Mouse (Mus musculus) stomach, embryonic 16.5 days (tissue): ENCODE measurements around the gene Vps9d1. TPM values are rescaled to one million over a fixed set of nuclear protein-coding genes. Genes with fewer than 3 reads are reported as not detected.
"Not testable (repeated sequence)": the region's sequence is repeated elsewhere in the genome, so short reads cannot be mapped to it uniquely, and the experiment has no call there.

Experiments
- ATAC-seq: fragments of 200-750 bp; cut with Nextera tagmentation; 2 replicates; pipeline ENCODE4 v1.8.0; 2017; ENCODE audit warnings: moderate number of reproducible peaks, moderate TSS enrichment; ENCODE audit not compliant: insufficient read depth, low FRiP score
- H3K27ac ChIP-seq: fragments of 300-500 bp; sonication (generic); 2 replicates; pipeline ENCODE4 v1.5.1; 2014; ENCODE audit warnings: low read length
- H3K27me3 ChIP-seq: fragments of 300-500 bp; sonication (generic); 2 replicates; pipeline ENCODE4 v1.6.1; 2014; ENCODE audit warnings: low read length, control low read depth, mixed read lengths; ENCODE audit not compliant: control insufficient read depth, insufficient read depth
- H3K36me3 ChIP-seq: fragments of 300-500 bp; sonication (generic); 2 replicates; pipeline ENCODE4 v1.6.1; 2014; ENCODE audit warnings: low read length; ENCODE audit not compliant: control insufficient read depth, insufficient read depth
- H3K4me1 ChIP-seq: fragments of 300-500 bp; sonication (generic); 2 replicates; pipeline ENCODE4 v1.6.1; 2014; ENCODE audit warnings: low read length, control low read depth, mixed read lengths; ENCODE audit not compliant: control insufficient read depth, insufficient read depth
- H3K4me2 ChIP-seq: fragments of 300-500 bp; sonication (generic); 2 replicates; pipeline ENCODE4 v1.6.1; 2014; ENCODE audit warnings: low read depth, low read length, mixed read lengths
- H3K4me3 ChIP-seq: fragments of 300-500 bp; sonication (generic); replicated peaks from 2 replicates; pipeline ENCODE4 v1.5.1; 2014; ENCODE audit warnings: mild to moderate bottlenecking, low read length
- H3K9ac ChIP-seq: fragments of 300-500 bp; sonication (generic); 2 replicates; pipeline ENCODE4 v1.6.1; 2014; ENCODE audit warnings: low read length
- H3K9me3 ChIP-seq: fragments of 300-500 bp; sonication (generic); replicated peaks from 2 replicates; pipeline ENCODE4 v1.6.1; 2016; ENCODE audit warnings: low read length, control low read depth; ENCODE audit not compliant: control insufficient read depth
- WGBS: fragments of 180-500 bp; shearing (Covaris S2); extraction: QIAGEN DNeasy Blood & Tissue Kit; methylation state at CpG from one replicate; pipeline ENCODE4 v1.1.7; 2014; 5-methylcytosine and 5-hydroxymethylcytosine counted together
- polyA plus RNA-seq: library from polyadenylated mRNA; unstranded; fragments of >200 nt; fragmentation: Nextera tagmentation; extraction: Ambion mirVana; gene quantifications from 2 replicates; pipeline ENCODE4 v1.2.1, GENCODE M21; 2015

The Vps9d1 gene
- polyA plus RNA-seq, 1 experiment from 2014 or later: 20.0 TPM

- peak within 1 kb of the TSS; percentile 93 for H3K4me3 ChIP-seq
- WGBS: under 1% methylated on average over 76 of the region's 76 CpGs
- peak within 1 kb of the TSS; percentile 92 for H3K4me2 ChIP-seq
- no peaks in the 10 kb centered on the region for H3K27me3 ChIP-seq
- H3K9me3 ChIP-seq: no peaks in the 10 kb centered on the region
- ATAC-seq: peak; percentile 95
- peaks cover 10% of the 10 kb centered on the region for H3K4me1 ChIP-seq
- H3K9ac ChIP-seq: peak within 1 kb of the TSS; percentile 97
- peak within 1 kb of the TSS; percentile 66 for H3K27ac ChIP-seq
- 0 out of 2 replicates have a peak, but pooled peaks cover 5% of the 10 kb centered on the region for H3K36me3 ChIP-seq
Measured at GRCm38 (mm10) chr8:123212321-123213117, 41.6 kb downstream of the Vps9d1 start, which contains the start of the genes Chmp1a and Spata33. Chmp1a (minus strand) TSS chr8:123212763. Spata33 (plus strand) TSS chr8:123212832.

- WGBS: 38% methylated on average over 10 of the region's 10 CpGs
- Histone ChIP-seq H3K4me2 (peak overlapping the region; percentile 79), H3K9me3 (no peaks in the 10 kb centered on the region), H3K27ac (peak overlapping the region; percentile 66; the same call in 1 of the 2 replicates), H3K4me1 (peaks cover 10% of the 10 kb centered on the region), H3K9ac (peak overlapping the region; percentile 97), H3K36me3 (0 out of 2 replicates have a peak, but pooled peaks cover 5% of the 10 kb centered on the region), H3K4me3 (peak overlapping the region; percentile 93), H3K27me3 (no peaks in the 10 kb centered on the region)
- no peak for ATAC-seq
Measured at GRCm38 (mm10) chr8:123211876-123212275, 42.3 kb downstream of the Vps9d1 start.

GRCm38 (mm10) chr8:123203571-123203970, 50.6 kb downstream of the Vps9d1 start:
- H3K4me3 ChIP-seq: no peak overlapping the region
- 81% methylated on average over 3 of the region's 3 CpGs for WGBS
- H3K27me3 ChIP-seq: no peaks in the 10 kb centered on the region
- no peak overlapping the region for H3K27ac ChIP-seq
- H3K4me1 ChIP-seq: no peaks in the 10 kb centered on the region
- ATAC-seq: no peak
- no peak overlapping the region for H3K4me2 ChIP-seq
- H3K9ac ChIP-seq: no peak overlapping the region
- H3K9me3 ChIP-seq: no peaks in the 10 kb centered on the region
- H3K36me3 ChIP-seq: no peaks in the 10 kb centered on the region

GRCm38 (mm10) chr8:123202288-123202687, 51.9 kb downstream of the Vps9d1 start:
- H3K27ac ChIP-seq: no peak overlapping the region
- no peak for ATAC-seq
- no peaks in the 10 kb centered on the region for H3K9me3 ChIP-seq
- no peak overlapping the region for H3K4me3 ChIP-seq
- H3K27me3 ChIP-seq: no peaks in the 10 kb centered on the region
- no peaks in the 10 kb centered on the region for H3K4me1 ChIP-seq
- H3K36me3 ChIP-seq: no peaks in the 10 kb centered on the region
- WGBS: 21% methylated on average over 5 of the region's 5 CpGs
- no peak overlapping the region for H3K4me2 ChIP-seq
- H3K9ac ChIP-seq: 0 out of 2 replicates have a peak overlapping the region, but pooled peaks have one; percentile 10

- no peak overlapping the region for H3K4me3 ChIP-seq
- H3K9ac ChIP-seq: no peak overlapping the region
- H3K4me1 ChIP-seq: no peaks in the 10 kb centered on the region
- no peaks in the 10 kb centered on the region for H3K9me3 ChIP-seq
- no peak overlapping the region for H3K4me2 ChIP-seq
- no peaks in the 10 kb centered on the region for H3K27me3 ChIP-seq
- H3K27ac ChIP-seq: no peak overlapping the region
- no peaks in the 10 kb centered on the region for H3K36me3 ChIP-seq
- WGBS: 50% methylated on average over 14 of the region's 14 CpGs
- ATAC-seq: no peak
Measured at GRCm38 (mm10) chr8:123199864-123200263, 54.3 kb downstream of the Vps9d1 start.

- not testable (repeated sequence) for H3K4me1 ChIP-seq, H3K9ac ChIP-seq, H3K27me3 ChIP-seq, H3K9me3 ChIP-seq, ATAC-seq, H3K36me3 ChIP-seq, H3K27ac ChIP-seq, H3K4me2 ChIP-seq, H3K4me3 ChIP-seq
- 69% methylated on average over 5 of the region's 5 CpGs for WGBS
Measured at GRCm38 (mm10) chr8:123197016-123197415, 57.1 kb downstream of the Vps9d1 start.

- no peak overlapping the region for H3K4me2 ChIP-seq
- no peaks in the 10 kb centered on the region for H3K9me3 ChIP-seq
- H3K9ac ChIP-seq: no peak overlapping the region
- WGBS: 86% methylated on average over 9 of the region's 9 CpGs
- no peak for ATAC-seq
- H3K27ac ChIP-seq: no peak overlapping the region
- H3K4me1 ChIP-seq: no peaks in the 10 kb centered on the region
- H3K36me3 ChIP-seq: no peaks in the 10 kb centered on the region
- H3K27me3 ChIP-seq: no peaks in the 10 kb centered on the region
- H3K4me3 ChIP-seq: no peak overlapping the region
Measured at GRCm38 (mm10) chr8:123193771-123194170, 60.4 kb downstream of the Vps9d1 start.

Other genes with a start within 250 kb of the Vps9d1 start
- gene Ankrd11, start 212.1 kb downstream of the Vps9d1 start, polyA plus RNA-seq: 23.1 and 24.6 TPM in 2 replicates
- 43.0 and 44.8 TPM in 2 replicates for gene Spg7, start 191.4 kb downstream of the Vps9d1 start, polyA plus RNA-seq
- gene Rpl13, start 152.0 kb downstream of the Vps9d1 start, polyA plus RNA-seq: 1,046 and 1,463 TPM in 2 replicates
- 2.2 and 3.4 TPM in 2 replicates for gene Cpne7, start 137.0 kb downstream of the Vps9d1 start, polyA plus RNA-seq
- 17.6 and 18.4 TPM in 2 replicates for gene Sult5a1, start 96.0 kb downstream of the Vps9d1 start, polyA plus RNA-seq
- 6.1 and 7.0 TPM in 2 replicates for gene Dpep1, start 68.1 kb downstream of the Vps9d1 start, polyA plus RNA-seq
- 146 and 165 TPM in 2 replicates for gene Chmp1a, start 41.6 kb downstream of the Vps9d1 start, polyA plus RNA-seq
- gene Spata33, start 41.5 kb downstream of the Vps9d1 start, polyA plus RNA-seq: 3.3 and 3.5 TPM in 2 replicates
- gene Cdk10, start 29.5 kb downstream of the Vps9d1 start, polyA plus RNA-seq: 27.3 and 31.0 TPM in 2 replicates
- gene Spata2l, start 18.1 kb downstream of the Vps9d1 start, polyA plus RNA-seq: 5.1 and 6.1 TPM in 2 replicates
- gene Zfp276, start 153 bp downstream of the Vps9d1 start, polyA plus RNA-seq: 19.2 and 19.6 TPM in 2 replicates
- 18.1 and 18.9 TPM in 2 replicates for gene Fanca, start 64.2 kb upstream of the Vps9d1 start, polyA plus RNA-seq
- gene Spire2, start 78.4 kb upstream of the Vps9d1 start, polyA plus RNA-seq: 2.7 TPM in 2 replicates
- 167 and 177 TPM in 2 replicates for gene Tcf25, start 119.4 kb upstream of the Vps9d1 start, polyA plus RNA-seq
- not detected in 2 replicates for gene Mc1r, start 152.8 kb upstream of the Vps9d1 start, polyA plus RNA-seq
- gene Tubb3, start 157.1 kb upstream of the Vps9d1 start, polyA plus RNA-seq: 46.7 and 50.2 TPM in 2 replicates
- gene Def8, start 169.2 kb upstream of the Vps9d1 start, polyA plus RNA-seq: 27.0 and 30.5 TPM in 2 replicates
- 47.2 and 52.3 TPM in 2 replicates for gene Afg3l1, start 223.6 kb upstream of the Vps9d1 start, polyA plus RNA-seq